Mouse (Mus musculus) heart, postnatal 4 days (tissue): ENCODE data around the gene Tnrc6b. TPM values are rescaled to one million over a fixed set of nuclear protein-coding genes. Genes with fewer than 3 reads are reported as not detected.

ENCODE experiments used
- DNase-seq: peaks from one replicate; pipeline ENCODE4 v3.0.0; 2021
- total RNA-seq, 2 experiments: library from RNA; stranded (reverse); gene quantifications; 2 replicates each; pipeline ENCODE4 v1.2.3; 2021

The Tnrc6b gene
- total RNA-seq, 2 experiments from 2014 or later: 59.5 to 60.8 TPM

GRCm38 (mm10) chr15:80739972-80740371, 28.9 kb downstream of the Tnrc6b start:
- DNase-seq: no peak

GRCm38 (mm10) chr15:80741836-80742235, 30.7 kb downstream of the Tnrc6b start:
- no peak for DNase-seq

GRCm38 (mm10) chr15:80742991-80743474, 31.9 kb downstream of the Tnrc6b start:
- DNase-seq: no peak

GRCm38 (mm10) chr15:80743606-80744005, 32.5 kb downstream of the Tnrc6b start:
- DNase-seq: no peak

GRCm38 (mm10) chr15:80744667-80745422, 33.7 kb downstream of the Tnrc6b start:
- DNase-seq: no peak

GRCm38 (mm10) chr15:80748979-80749378, 37.9 kb downstream of the Tnrc6b start:
- no peak for DNase-seq

GRCm38 (mm10) chr15:80753351-80753750, 42.2 kb downstream of the Tnrc6b start:
- peak; percentile 9 for DNase-seq

GRCm38 (mm10) chr15:80754103-80754502, 43.0 kb downstream of the Tnrc6b start:
- no peak for DNase-seq

GRCm38 (mm10) chr15:80759451-80759850, 48.3 kb downstream of the Tnrc6b start:
- no peak for DNase-seq

- DNase-seq: no peak
These were observed 49.4 kb downstream of the Tnrc6b start for GRCm38 (mm10) chr15:80760504-80760903.

- no peak for DNase-seq
These were observed 49.8 kb downstream of the Tnrc6b start for GRCm38 (mm10) chr15:80760935-80761334.

GRCm38 (mm10) chr15:80762621-80763020, 51.5 kb downstream of the Tnrc6b start:
- no peak for DNase-seq

GRCm38 (mm10) chr15:80764666-80765065, 53.6 kb downstream of the Tnrc6b start:
- no peak for DNase-seq

- peak; percentile 22 for DNase-seq
These were observed 54.3 kb downstream of the Tnrc6b start for GRCm38 (mm10) chr15:80765381-80765780.

- DNase-seq: no peak
These were observed 57.1 kb downstream of the Tnrc6b start for GRCm38 (mm10) chr15:80768216-80768615.

GRCm38 (mm10) chr15:80771926-80772441, 60.9 kb downstream of the Tnrc6b start:
- DNase-seq: no peak

GRCm38 (mm10) chr15:80774666-80775065, 63.6 kb downstream of the Tnrc6b start:
- no peak for DNase-seq

GRCm38 (mm10) chr15:80779006-80779405, 67.9 kb downstream of the Tnrc6b start:
- DNase-seq: no peak

GRCm38 (mm10) chr15:80780154-80780751, 69.1 kb downstream of the Tnrc6b start:
- DNase-seq: no peak

- no peak for DNase-seq
These were observed 70.2 kb downstream of the Tnrc6b start for GRCm38 (mm10) chr15:80781218-80781806.

- peak; percentile 13 for DNase-seq
These were observed 73.4 kb downstream of the Tnrc6b start for GRCm38 (mm10) chr15:80784553-80784971.

GRCm38 (mm10) chr15:80785699-80786098, 74.6 kb downstream of the Tnrc6b start:
- DNase-seq: no peak

- DNase-seq: no peak
These were observed 76.6 kb downstream of the Tnrc6b start for GRCm38 (mm10) chr15:80787746-80788145.
